Mouse (Mus musculus): ENCODE measurements around the gene Opa1.
A peak's percentile ranks its signal among the peaks of the same experiment; 100 is the strongest.

DNA sequence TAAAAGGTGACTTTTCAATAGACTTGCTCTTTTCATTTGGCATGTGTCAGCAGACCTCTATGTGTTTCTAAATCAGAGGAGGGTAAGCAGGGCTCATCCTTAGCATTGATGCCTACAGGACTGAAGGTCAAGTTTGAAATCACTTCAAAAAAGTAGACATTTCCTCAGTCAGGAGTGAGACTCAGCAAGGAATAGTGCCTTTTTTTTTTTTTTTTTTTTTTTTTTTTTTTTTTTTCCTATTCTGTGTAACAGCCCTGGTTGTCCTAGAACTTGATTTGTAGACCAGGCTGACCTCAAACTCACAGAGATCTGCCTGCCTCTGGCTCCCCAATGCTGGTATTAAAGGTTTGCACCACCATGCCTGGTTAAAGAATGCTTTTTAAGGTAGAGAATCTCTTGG lies 67.1 kb downstream of the Opa1 start:
- no peak for TF ChIP-seq MAFK (IDR thresholded peaks at IDR 0.05; ENCODE audit: insufficient read depth, low read depth, low read length)
- TF ChIP-seq ZNF384 (IDR thresholded peaks at IDR 0.05; ENCODE audit: low read depth, low read length), result peak; percentile 78
- TF ChIP-seq ZC3H11A (IDR thresholded peaks at IDR 0.05; ENCODE audit: borderline replicate concordance, low read depth, low read length), result no peak
- no peak for TF ChIP-seq HCFC1 (IDR thresholded peaks at IDR 0.05; ENCODE audit: borderline replicate concordance, insufficient read depth, low read length)
